Mouse (Mus musculus) ovary, postnatal 14 days (tissue): ENCODE data around the gene Kmt5a.
"Not testable (repeated sequence)": the region's sequence is repeated elsewhere in the genome, so short reads cannot be mapped to it uniquely, and the experiment has no call there.

ENCODE experiments used
- DNase-seq: peaks from one replicate; pipeline ENCODE4 v3.0.0; 2022; ENCODE audit warnings: low spot score

Gene Kmt5a

GRCm38 (mm10) chr5:124483655-124484396, 44.1 kb downstream of the Kmt5a start:
- DNase-seq = no peak

- no peak for DNase-seq
Measured at GRCm38 (mm10) chr5:124485654-124486053, 45.9 kb downstream of the Kmt5a start.

GRCm38 (mm10) chr5:124488885-124489284, 49.2 kb downstream of the Kmt5a start:
- DNase-seq = no peak

GRCm38 (mm10) chr5:124491732-124492131, 52.0 kb downstream of the Kmt5a start:
- no peak for DNase-seq

- no peak for DNase-seq
Measured at GRCm38 (mm10) chr5:124492618-124493017, 52.9 kb downstream of the Kmt5a start.

- no peak for DNase-seq
Measured at GRCm38 (mm10) chr5:124493455-124493854, 53.7 kb downstream of the Kmt5a start.

GRCm38 (mm10) chr5:124495547-124495946, 55.8 kb downstream of the Kmt5a start:
- DNase-seq = no peak

- DNase-seq = no peak
Measured at GRCm38 (mm10) chr5:124496614-124497514, 57.1 kb downstream of the Kmt5a start.

GRCm38 (mm10) chr5:124498221-124498876, 58.6 kb downstream of the Kmt5a start:
- DNase-seq = no peak

GRCm38 (mm10) chr5:124499001-124499400, 59.3 kb downstream of the Kmt5a start:
- no peak for DNase-seq

GRCm38 (mm10) chr5:124500037-124500436, 60.3 kb downstream of the Kmt5a start:
- DNase-seq = not testable (repeated sequence)

- no peak for DNase-seq
Measured at GRCm38 (mm10) chr5:124500573-124500972, 60.8 kb downstream of the Kmt5a start.

GRCm38 (mm10) chr5:124501541-124501940, 61.8 kb downstream of the Kmt5a start:
- DNase-seq = no peak

GRCm38 (mm10) chr5:124503742-124504141, 64.0 kb downstream of the Kmt5a start:
- DNase-seq = no peak

GRCm38 (mm10) chr5:124505235-124505634, 65.5 kb downstream of the Kmt5a start:
- no peak for DNase-seq

- no peak for DNase-seq
Measured at GRCm38 (mm10) chr5:124506731-124507359, 67.1 kb downstream of the Kmt5a start.

GRCm38 (mm10) chr5:124509200-124509599, 69.5 kb downstream of the Kmt5a start:
- DNase-seq = no peak

GRCm38 (mm10) chr5:124509742-124510237, 70.1 kb downstream of the Kmt5a start:
- no peak for DNase-seq

GRCm38 (mm10) chr5:124510536-124511050, 70.9 kb downstream of the Kmt5a start:
- DNase-seq = no peak
